Mouse (Mus musculus): Measurements from ENCODE around the gene Nipsnap3b. TPM values are rescaled to one million over a fixed set of nuclear protein-coding genes. Genes with fewer than 3 reads are reported as not detected.

Gene Nipsnap3b
- polyA plus RNA-seq (2015; fragmentation: Nextera tagmentation; extraction: Ambion mirVana): 79.5 and 81.5 TPM in 2 replicates

DNA sequence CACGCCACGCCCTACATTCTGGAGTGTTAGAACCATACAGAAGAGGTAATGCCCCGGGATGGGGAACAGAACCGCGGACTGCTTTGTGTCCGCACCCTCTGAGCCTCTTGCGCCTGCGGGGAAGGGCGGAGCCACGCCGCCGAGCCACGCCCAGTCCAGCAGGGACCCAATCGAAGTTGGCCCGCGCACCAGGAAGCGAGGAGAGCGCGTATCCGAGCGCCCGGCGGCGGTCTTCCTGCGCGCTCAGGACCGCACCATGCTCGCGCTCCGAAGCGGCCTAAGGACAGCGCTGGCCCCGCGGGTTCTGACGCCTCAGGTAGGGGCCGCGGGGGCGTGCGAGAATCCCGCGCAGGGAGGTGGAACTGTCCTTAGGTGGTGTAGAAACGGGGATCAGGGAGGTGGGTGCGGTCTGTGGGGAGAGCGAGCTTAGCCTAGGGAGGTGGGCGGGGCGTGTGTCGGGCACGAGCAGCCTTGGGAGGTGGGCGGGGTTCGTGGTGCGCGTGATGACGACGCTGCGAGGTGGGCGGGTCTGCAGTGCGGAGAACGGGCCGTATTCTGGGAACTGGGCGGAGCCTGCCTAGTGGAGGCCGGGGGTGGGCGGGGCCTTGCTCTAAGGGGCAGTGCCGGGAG lies at the start of gene Nipsnap3b:
Gene Nipsnap3b, plus strand, starts transcription at position 149 of the 630 bp plus-strand sequence.
- under 1% methylated on average over 63 of the region's 63 CpGs for WGBS
- H3K4me1 ChIP-seq: peaks cover 7% of the 10 kb centered on the region; the same call in 1 of the 2 replicates
- H3K27me3 ChIP-seq: no peaks in the 10 kb centered on the region
- H3K36me3 ChIP-seq: peaks cover 20% of the 10 kb centered on the region
- H3K4me3 ChIP-seq (replicated peaks): peak within 1 kb of the TSS; percentile 87
- peaks cover 2% of the 10 kb centered on the region; the same call in 1 of the 2 replicates for H3K9me3 ChIP-seq (replicated peaks)
- H3K9ac ChIP-seq: peak within 1 kb of the TSS; percentile 63
- peak; percentile 97 for ATAC-seq (replicated peaks; ENCODE audit: low FRiP score)
- peak within 1 kb of the TSS; percentile 90 for H3K27ac ChIP-seq
- peak within 1 kb of the TSS; percentile 64 for H3K4me2 ChIP-seq

DNA sequence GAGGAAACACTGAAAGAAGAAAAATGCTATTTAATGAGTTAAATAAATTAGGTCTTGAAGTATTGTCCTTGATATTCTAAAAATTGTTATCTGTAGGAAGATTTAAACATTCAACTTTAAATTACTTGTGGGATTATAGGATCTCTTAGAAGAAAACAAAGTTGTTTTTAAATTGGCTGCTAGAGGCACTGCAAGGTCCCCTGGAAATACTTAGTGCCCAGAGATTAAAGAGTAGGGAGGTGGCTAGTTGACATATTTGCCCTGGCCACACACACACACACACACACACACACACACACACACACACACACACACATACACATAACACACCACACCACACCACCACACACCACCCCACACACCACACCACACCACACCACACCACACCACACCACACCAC lies 47.4 kb upstream of the Nipsnap3b start, which contains the start of gene Olfr270:
Gene Olfr270, plus strand, starts transcription at position 301 of the 400 bp plus-strand sequence.
- Histone ChIP-seq H3K9me3 (replicated peaks) (no peaks in the 10 kb centered on the region), H3K27me3 (no peaks in the 10 kb centered on the region), H3K27ac (no peak within 1 kb of the TSS), H3K4me2 (no peak within 1 kb of the TSS), H3K9ac (no peak within 1 kb of the TSS), H3K36me3 (no peaks in the 10 kb centered on the region), H3K4me3 (replicated peaks) (no peak within 1 kb of the TSS), H3K4me1 (no peaks in the 10 kb centered on the region)
- ATAC-seq (replicated peaks; ENCODE audit: low FRiP score): no peak

DNA sequence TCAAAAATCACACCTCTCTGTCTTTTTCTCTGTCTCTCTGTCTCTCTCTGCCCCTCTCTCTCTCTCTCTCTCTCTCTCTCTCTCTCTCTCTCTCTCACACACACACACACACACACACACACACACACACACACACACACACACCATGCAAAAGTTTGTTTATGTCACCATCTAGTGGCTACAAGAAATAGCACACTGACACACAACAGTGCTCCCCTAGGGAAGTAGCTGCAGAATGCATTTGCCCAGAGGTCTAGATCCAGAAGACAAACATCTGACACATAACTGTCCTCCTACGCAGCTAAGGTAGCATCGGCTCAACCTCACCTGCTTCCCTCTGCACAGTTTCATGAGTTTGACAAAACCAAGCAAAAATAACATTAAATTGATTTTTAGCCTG lies 26.5 kb upstream of the Nipsnap3b start:
- Histone ChIP-seq H3K27me3 (no peaks in the 10 kb centered on the region), H3K4me2 (no peak overlapping the region), H3K27ac (no peak overlapping the region), H3K9me3 (replicated peaks) (no peaks in the 10 kb centered on the region), H3K36me3 (no peaks in the 10 kb centered on the region), H3K4me1 (peaks cover 7% of the 10 kb centered on the region), H3K9ac (no peak overlapping the region), H3K4me3 (replicated peaks) (no peak overlapping the region)
- ATAC-seq (replicated peaks; ENCODE audit: low FRiP score): peak; percentile 54; the same call in 1 of the 2 replicates
- 65% methylated on average over 2 of the region's 2 CpGs for WGBS

DNA sequence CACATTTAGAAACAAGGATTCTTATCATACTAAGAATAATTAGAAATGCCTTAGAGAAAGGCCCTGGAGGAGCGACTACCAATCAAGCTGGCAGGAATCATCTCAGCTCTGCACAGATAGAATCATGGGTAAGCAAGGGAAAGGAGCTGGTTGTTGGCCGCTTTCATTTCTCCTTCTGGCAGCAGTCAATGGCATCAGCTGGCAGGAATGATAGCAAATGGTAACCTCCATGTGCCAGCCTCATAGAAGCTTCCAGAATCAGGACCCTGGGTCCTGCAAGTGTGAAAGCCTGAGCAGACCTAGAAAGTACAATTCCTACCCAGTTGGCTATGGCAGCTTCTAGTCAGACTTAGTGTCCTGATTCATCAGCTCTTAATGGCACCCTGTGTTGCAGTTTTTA lies 25.4 kb upstream of the Nipsnap3b start:
- no peaks in the 10 kb centered on the region for H3K9me3 ChIP-seq (replicated peaks)
- H3K4me1 ChIP-seq: peaks cover 7% of the 10 kb centered on the region
- H3K4me2 ChIP-seq: no peak overlapping the region
- no peak overlapping the region for H3K9ac ChIP-seq
- H3K4me3 ChIP-seq (replicated peaks): no peak overlapping the region
- no peaks in the 10 kb centered on the region for H3K36me3 ChIP-seq
- no peak overlapping the region for H3K27ac ChIP-seq
- no peak for ATAC-seq (replicated peaks; ENCODE audit: low FRiP score)
- 87% methylated on average over 2 of the region's 2 CpGs for WGBS
- H3K27me3 ChIP-seq: no peaks in the 10 kb centered on the region

DNA sequence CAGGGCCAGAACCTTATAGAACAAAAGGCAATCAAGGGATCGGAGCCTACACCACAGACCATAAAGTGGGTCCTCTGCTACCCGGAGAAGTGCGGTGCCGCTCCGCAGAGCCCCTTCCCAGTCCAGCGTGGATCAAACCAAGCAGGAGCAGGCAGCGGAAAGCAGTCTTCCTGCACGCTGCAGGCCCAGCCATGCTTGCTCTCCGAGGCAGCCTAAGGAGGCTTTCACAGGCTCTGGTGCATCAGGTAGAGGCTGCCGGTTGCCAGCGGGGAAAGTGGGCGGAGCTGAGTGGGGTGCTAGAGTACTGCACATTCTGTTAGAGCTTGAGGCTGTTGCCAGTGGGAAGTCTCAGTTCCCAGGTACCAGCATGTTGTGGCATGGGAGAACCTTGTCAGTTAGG lies 22.4 kb upstream of the Nipsnap3b start, which contains the start of gene Nipsnap3a:
Gene Nipsnap3a, plus strand, starts transcription at position 25 of the 400 bp plus-strand sequence.
- WGBS: 18% methylated on average over 12 of the region's 12 CpGs
- peak within 1 kb of the TSS; percentile 57 for H3K4me2 ChIP-seq
- peaks cover 7% of the 10 kb centered on the region for H3K4me1 ChIP-seq
- H3K4me3 ChIP-seq (replicated peaks): peak within 1 kb of the TSS; percentile 21
- peak; percentile 79 for ATAC-seq (replicated peaks; ENCODE audit: low FRiP score)
- H3K9me3 ChIP-seq (replicated peaks): no peaks in the 10 kb centered on the region
- H3K27ac ChIP-seq: no peak within 1 kb of the TSS
- H3K27me3 ChIP-seq: no peaks in the 10 kb centered on the region
- H3K9ac ChIP-seq: no peak within 1 kb of the TSS
- H3K36me3 ChIP-seq: no peaks in the 10 kb centered on the region

DNA sequence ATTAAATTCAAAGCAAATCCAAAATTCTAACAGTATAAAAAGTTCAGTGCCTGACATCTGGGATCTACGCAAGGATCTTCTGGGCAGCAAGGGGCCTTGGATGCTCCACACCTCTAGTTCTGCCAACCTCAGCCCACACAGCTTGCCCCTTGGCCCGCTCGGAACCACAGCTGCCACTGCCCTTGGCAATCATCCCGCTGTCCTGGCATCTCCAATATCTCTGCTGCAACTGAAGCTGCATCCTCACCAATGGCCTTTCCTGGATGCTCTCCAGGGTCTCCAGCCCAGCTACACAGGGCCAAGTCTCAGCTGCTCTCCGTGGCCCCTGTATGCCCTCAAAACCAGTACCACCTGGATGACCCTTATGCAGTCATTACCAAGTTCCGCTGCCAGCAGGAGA lies 12.2 kb upstream of the Nipsnap3b start:
- Histone ChIP-seq H3K36me3 (no peaks in the 10 kb centered on the region), H3K4me1 (no peaks in the 10 kb centered on the region), H3K4me3 (replicated peaks) (no peak overlapping the region), H3K27ac (no peak overlapping the region), H3K9me3 (replicated peaks) (no peaks in the 10 kb centered on the region), H3K4me2 (no peak overlapping the region), H3K9ac (no peak overlapping the region), H3K27me3 (no peaks in the 10 kb centered on the region)
- 93% methylated on average over 6 of the region's 6 CpGs for WGBS
- no peak for ATAC-seq (replicated peaks; ENCODE audit: low FRiP score)

DNA sequence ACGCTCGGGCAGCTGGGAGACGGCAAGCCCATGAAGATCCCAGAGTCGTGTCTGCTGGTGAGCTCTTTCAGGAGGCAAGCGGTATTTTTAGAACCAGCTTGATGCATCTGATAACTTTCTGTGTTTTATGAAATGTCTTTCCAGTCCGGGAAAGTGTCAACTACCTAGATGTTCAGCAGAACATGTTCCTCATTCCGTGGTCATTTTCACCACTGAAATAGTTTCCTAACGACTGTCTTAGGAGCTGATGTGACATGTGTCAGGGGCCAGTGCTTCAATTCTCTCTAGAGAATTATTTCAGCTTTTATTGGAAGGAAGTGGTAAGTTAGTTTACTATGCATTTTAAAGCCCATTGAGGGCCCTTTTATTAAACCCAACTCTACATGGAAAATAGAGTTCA lies 11.5 kb upstream of the Nipsnap3b start:
- ATAC-seq (replicated peaks; ENCODE audit: low FRiP score): no peak
- no peak overlapping the region for H3K4me2 ChIP-seq
- H3K27me3 ChIP-seq: no peaks in the 10 kb centered on the region
- no peak overlapping the region for H3K27ac ChIP-seq
- H3K4me3 ChIP-seq (replicated peaks): no peak overlapping the region
- no peaks in the 10 kb centered on the region for H3K9me3 ChIP-seq (replicated peaks)
- H3K36me3 ChIP-seq: no peaks in the 10 kb centered on the region
- no peaks in the 10 kb centered on the region for H3K4me1 ChIP-seq
- no peak overlapping the region for H3K9ac ChIP-seq
- 81% methylated on average over 8 of the region's 8 CpGs for WGBS

DNA sequence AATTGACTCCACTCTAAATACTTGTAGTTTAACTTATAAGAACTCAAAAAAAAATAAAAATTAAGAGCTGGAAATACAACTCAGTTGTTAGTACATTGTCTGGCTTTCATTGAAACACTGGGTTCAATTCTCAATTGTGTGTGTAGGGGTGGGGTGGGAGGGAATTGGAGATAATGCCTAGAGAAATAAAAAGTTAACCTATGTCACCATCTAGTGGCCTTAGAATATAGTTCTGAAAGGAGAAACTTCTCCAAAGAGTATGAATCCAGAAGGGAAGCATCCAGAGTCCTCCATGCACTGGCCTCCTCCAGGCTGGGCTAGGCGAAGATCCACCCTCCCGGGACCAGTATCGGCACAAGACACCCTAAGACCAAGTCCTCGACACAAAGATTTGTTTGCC lies 2.5 kb upstream of the Nipsnap3b start:
- no peak for ATAC-seq (replicated peaks; ENCODE audit: low FRiP score)
- Histone ChIP-seq H3K4me2 (no peak overlapping the region), H3K36me3 (no peaks in the 10 kb centered on the region), H3K4me1 (peaks cover 7% of the 10 kb centered on the region; the same call in 1 of the 2 replicates), H3K4me3 (replicated peaks) (no peak overlapping the region), H3K9me3 (replicated peaks) (no peaks in the 10 kb centered on the region), H3K27ac (no peak overlapping the region), H3K27me3 (no peaks in the 10 kb centered on the region), H3K9ac (no peak overlapping the region)
- WGBS: 69% methylated on average over 4 of the region's 4 CpGs

- 88% methylated on average over 4 of the region's 4 CpGs for WGBS
- peaks cover 7% of the 10 kb centered on the region; the same call in 1 of the 2 replicates for H3K4me1 ChIP-seq
- no peak overlapping the region for H3K9ac ChIP-seq
- H3K27ac ChIP-seq: no peak overlapping the region
- peaks cover 3% of the 10 kb centered on the region for H3K36me3 ChIP-seq
- H3K4me3 ChIP-seq (replicated peaks): no peak overlapping the region
- H3K4me2 ChIP-seq: no peak overlapping the region
- no peaks in the 10 kb centered on the region for H3K9me3 ChIP-seq (replicated peaks)
- H3K27me3 ChIP-seq: no peaks in the 10 kb centered on the region
- no peak for ATAC-seq (replicated peaks; ENCODE audit: low FRiP score)
Observed at GRCm38 (mm10) chr4:53009871-53010270, 1.8 kb upstream of the Nipsnap3b start.

GRCm38 (mm10) chr4:53014421-53014820 lies 2.7 kb downstream of the Nipsnap3b start:
- Histone ChIP-seq H3K9ac (no peak overlapping the region), H3K27ac (no peak overlapping the region), H3K4me3 (replicated peaks) (no peak overlapping the region), H3K27me3 (no peaks in the 10 kb centered on the region), H3K36me3 (peaks cover 40% of the 10 kb centered on the region), H3K9me3 (replicated peaks) (peaks cover 5% of the 10 kb centered on the region; the same call in 1 of the 2 replicates), H3K4me2 (no peak overlapping the region), H3K4me1 (peaks cover 7% of the 10 kb centered on the region; the same call in 1 of the 2 replicates)
- WGBS: 87% methylated on average over 7 of the region's 7 CpGs
- no peak for ATAC-seq (replicated peaks; ENCODE audit: low FRiP score)

DNA sequence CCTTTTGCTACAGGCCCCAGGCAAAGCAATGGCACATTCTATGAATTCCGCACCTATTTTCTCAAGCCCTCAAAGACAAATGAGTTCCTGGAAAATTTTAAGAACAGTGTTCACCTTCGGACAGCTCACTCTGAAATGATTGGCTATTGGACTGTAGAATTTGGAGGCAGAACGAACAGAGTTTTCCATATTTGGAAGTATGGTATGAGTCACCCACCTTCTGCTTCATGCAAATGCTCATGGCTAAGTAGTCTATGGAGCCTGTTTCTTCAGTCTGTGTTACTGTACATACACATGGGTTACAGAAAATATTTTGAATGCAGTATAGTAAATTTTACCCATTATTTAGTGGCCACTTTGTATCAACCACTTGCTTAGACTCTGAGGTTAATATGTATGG lies 3.3 kb downstream of the Nipsnap3b start:
- H3K9ac ChIP-seq: no peak overlapping the region
- WGBS: 92% methylated on average over 3 of the region's 3 CpGs

GRCm38 (mm10) chr4:53018392-53018791 lies 6.7 kb downstream of the Nipsnap3b start:
- no peak overlapping the region for H3K9ac ChIP-seq
- WGBS: 84% methylated on average over 1 of the region's 1 CpGs
- no peak overlapping the region for H3K4me3 ChIP-seq (replicated peaks)
- H3K36me3 ChIP-seq: peaks cover 68% of the 10 kb centered on the region
- H3K4me2 ChIP-seq: no peak overlapping the region
- peaks cover 5% of the 10 kb centered on the region; the same call in 1 of the 2 replicates for H3K9me3 ChIP-seq (replicated peaks)
- ATAC-seq (replicated peaks; ENCODE audit: low FRiP score): no peak
- H3K27ac ChIP-seq: no peak overlapping the region
- no peaks in the 10 kb centered on the region for H3K4me1 ChIP-seq
- H3K27me3 ChIP-seq: no peaks in the 10 kb centered on the region

More for the DNA sequence above, 3.3 kb downstream of the Nipsnap3b start:
- Histone ChIP-seq H3K9me3 (replicated peaks) (peaks cover 5% of the 10 kb centered on the region; the same call in 1 of the 2 replicates), H3K4me1 (peaks cover 7% of the 10 kb centered on the region; the same call in 1 of the 2 replicates), H3K4me2 (no peak overlapping the region), H3K4me3 (replicated peaks) (no peak overlapping the region), H3K27ac (no peak overlapping the region), H3K27me3 (no peaks in the 10 kb centered on the region), H3K36me3 (peaks cover 46% of the 10 kb centered on the region)
- ATAC-seq (replicated peaks; ENCODE audit: low FRiP score): no peak

Data from kidney, embryonic 15.5 days (tissue).